Comparison of ENCODE assay signal across 17 mouse cellular contexts in genomic region chr9:31463190-31463589, GRCm38 (mm10). TPM values are rescaled to one million over a fixed set of nuclear protein-coding genes. Genes with fewer than 3 reads are reported as not detected.
DNase-seq lines count a peak whose midpoint lies in the region; ATAC-seq and TF ChIP-seq lines count a peak whose summit lies in the region.
"Had no signal": no experiment of that assay in that cellular context is flagged by ENCODE, and none has a peak within 500 bp of the region (broad histone marks: within the 10 kb centered on the region; RNA-seq: fewer than 3 reads in every experiment).

No protein-coding gene starts in this region.

- intact Hi-C loops in heart, postnatal 36 days (cut with DNase I), result no loop called here

- H3K36me3 ChIP-seq in forebrain, embryonic 14.5 days (ENCODE audit: control insufficient read depth, insufficient read depth, low read length), result no peaks in the 10 kb centered on the region
- no peaks in the 10 kb centered on the region for H3K36me3 ChIP-seq in forebrain, embryonic 13.5 days (ENCODE audit: poor library complexity, severe bottlenecking)
- no peaks in the 10 kb centered on the region for H3K36me3 ChIP-seq in heart, postnatal 0 days (replicated peaks; ENCODE audit: control insufficient read depth, insufficient read depth, low read length)
- no peaks in the 10 kb centered on the region for H3K36me3 ChIP-seq in midbrain, embryonic 15.5 days (replicated peaks)
- no peaks in the 10 kb centered on the region for H3K36me3 ChIP-seq in midbrain, embryonic 10.5 days
- no peaks in the 10 kb centered on the region for H3K36me3 ChIP-seq in stomach, postnatal 0 days (ENCODE audit: control insufficient read depth, insufficient read depth, low read length)

- H3K4me1 ChIP-seq in forebrain, embryonic 14.5 days (ENCODE audit: control insufficient read depth, insufficient read depth, low read length), result peaks cover 7% of the 10 kb centered on the region; the same call in 1 of the 2 replicates
- peaks cover 3% of the 10 kb centered on the region; the same call in 1 of the 2 replicates for H3K4me1 ChIP-seq in forebrain, embryonic 13.5 days
- H3K4me1 ChIP-seq in heart, postnatal 0 days (ENCODE audit: control insufficient read depth, insufficient read depth), result no peaks in the 10 kb centered on the region
- peaks cover 8% of the 10 kb centered on the region; the same call in 1 of the 2 replicates for H3K4me1 ChIP-seq in midbrain, embryonic 15.5 days
- peaks cover 13% of the 10 kb centered on the region for H3K4me1 ChIP-seq in midbrain, embryonic 10.5 days
- H3K4me1 ChIP-seq in stomach, postnatal 0 days (replicated peaks; ENCODE audit: control insufficient read depth, insufficient read depth), result no peaks in the 10 kb centered on the region

- 0 out of 2 replicates have a peak overlapping the region, but pooled peaks have one; percentile 31 for H3K4me2 ChIP-seq in forebrain, embryonic 14.5 days (ENCODE audit: low read length)
- H3K4me2 ChIP-seq in forebrain, embryonic 13.5 days, result no peak overlapping the region
- H3K4me2 ChIP-seq in heart, postnatal 0 days (ENCODE audit: low read depth, low read length), result peak overlapping the region; percentile 23; the same call in 1 of the 2 replicates
- H3K4me2 ChIP-seq in midbrain, embryonic 15.5 days, result peak overlapping the region; percentile 37; the same call in 1 of the 2 replicates
- H3K4me2 ChIP-seq in stomach, postnatal 0 days (replicated peaks; ENCODE audit: low read depth), result peak overlapping the region; percentile 52

- H3K27ac ChIP-seq in forebrain, embryonic 14.5 days (ENCODE audit: low read depth, low read length), result no peak overlapping the region
- no peak overlapping the region for H3K27ac ChIP-seq in forebrain, embryonic 13.5 days
- H3K27ac ChIP-seq in heart, postnatal 0 days (ENCODE audit: low read depth), result no peak overlapping the region
- H3K27ac ChIP-seq in midbrain, embryonic 15.5 days, result no peak overlapping the region
- H3K27ac ChIP-seq in midbrain, embryonic 10.5 days (replicated peaks), result no peak overlapping the region
- peak overlapping the region; percentile 65 for H3K27ac ChIP-seq in stomach, postnatal 0 days (replicated peaks)
- H3K27ac ChIP-seq: hindbrain, postnatal 0 days; left cerebral cortex, adult 2 months had no signal

- no peak overlapping the region for H3K4me3 ChIP-seq in forebrain, embryonic 14.5 days (ENCODE audit: low read depth, low read length)
- H3K4me3 ChIP-seq in forebrain, embryonic 13.5 days, result no peak overlapping the region
- H3K4me3 ChIP-seq in heart, postnatal 0 days (ENCODE audit: low read depth, low read length), result no peak overlapping the region
- H3K4me3 ChIP-seq in midbrain, embryonic 15.5 days, result no peak overlapping the region
- H3K4me3 ChIP-seq in midbrain, embryonic 10.5 days, result no peak overlapping the region; the same call in 1 of the 2 replicates
- peak overlapping the region; percentile 43 for H3K4me3 ChIP-seq in stomach, postnatal 0 days (ENCODE audit: low read depth, low read length)
- H3K4me3 ChIP-seq: erythroblast, embryonic 14.5 days; left cerebral cortex, adult 2 months had no signal

- H3K27me3 ChIP-seq in forebrain, embryonic 14.5 days (replicated peaks; ENCODE audit: control insufficient read depth, insufficient read depth, low read length), result peaks cover 18% of the 10 kb centered on the region
- peaks cover 31% of the 10 kb centered on the region for H3K27me3 ChIP-seq in forebrain, embryonic 13.5 days
- H3K27me3 ChIP-seq in heart, postnatal 0 days (ENCODE audit: control insufficient read depth, insufficient read depth, low read length), result peaks cover 36% of the 10 kb centered on the region
- peaks cover 16% of the 10 kb centered on the region for H3K27me3 ChIP-seq in midbrain, embryonic 15.5 days (replicated peaks)
- peaks cover 37% of the 10 kb centered on the region for H3K27me3 ChIP-seq in midbrain, embryonic 10.5 days (ENCODE audit: low read depth, poor library complexity, severe bottlenecking)
- H3K27me3 ChIP-seq in stomach, postnatal 0 days (ENCODE audit: control insufficient read depth, insufficient read depth, low read length), result no peaks in the 10 kb centered on the region

- TF ChIP-seq EP300 in heart, postnatal 0 days (IDR thresholded peaks at IDR 0.05; ENCODE audit: low read depth), result no peak
- no peak for TF ChIP-seq EP300 in stomach, postnatal 0 days (optimal IDR thresholded peaks at IDR 0.05)

- no peak overlapping the region for H3K9ac ChIP-seq in forebrain, embryonic 14.5 days (ENCODE audit: low read length)
- H3K9ac ChIP-seq in forebrain, embryonic 13.5 days, result no peak overlapping the region
- H3K9ac ChIP-seq in heart, postnatal 0 days (replicated peaks; ENCODE audit: low read depth, low read length), result no peak overlapping the region
- no peak overlapping the region for H3K9ac ChIP-seq in midbrain, embryonic 15.5 days
- H3K9ac ChIP-seq in stomach, postnatal 0 days (ENCODE audit: low read length), result peak overlapping the region; percentile 53

- 49% methylated on average over 9 of the region's 9 CpGs for WGBS in forebrain, embryonic 14.5 days
- WGBS in forebrain, embryonic 13.5 days, result 45% methylated on average over 9 of the region's 9 CpGs
- 38% methylated on average over 9 of the region's 9 CpGs for WGBS in heart, postnatal 0 days
- WGBS in midbrain, embryonic 15.5 days, result 52% methylated on average over 9 of the region's 9 CpGs
- WGBS in midbrain, embryonic 10.5 days, result 47% methylated on average over 9 of the region's 9 CpGs
- 44% methylated on average over 9 of the region's 9 CpGs for WGBS in stomach, postnatal 0 days

- ATAC-seq in forebrain, embryonic 14.5 days, result no peak
- no peak for ATAC-seq in forebrain, embryonic 13.5 days
- ATAC-seq in heart, postnatal 0 days (ENCODE audit: insufficient read depth, low read depth), result no peak
- no peak for ATAC-seq in midbrain, embryonic 15.5 days (replicated peaks)
- ATAC-seq in stomach, postnatal 0 days (ENCODE audit: low FRiP score, low TSS enrichment), result no peak
- ATAC-seq: hindbrain, postnatal 0 days; lung, postnatal 0 days had no signal

- no peaks in the 10 kb centered on the region for H3K9me3 ChIP-seq in forebrain, embryonic 14.5 days (replicated peaks; ENCODE audit: control insufficient read depth, low read length)
- no peaks in the 10 kb centered on the region for H3K9me3 ChIP-seq in forebrain, embryonic 13.5 days (replicated peaks)
- no peaks in the 10 kb centered on the region for H3K9me3 ChIP-seq in heart, postnatal 0 days (replicated peaks; ENCODE audit: control insufficient read depth, low read length)
- H3K9me3 ChIP-seq in midbrain, embryonic 15.5 days, result no peaks in the 10 kb centered on the region
- H3K9me3 ChIP-seq in midbrain, embryonic 10.5 days (replicated peaks), result no peaks in the 10 kb centered on the region
- no peaks in the 10 kb centered on the region for H3K9me3 ChIP-seq in stomach, postnatal 0 days (ENCODE audit: control insufficient read depth, low read length)

- no peak for DNase-seq in forebrain, embryonic 14.5 days (ENCODE audit: low spot score)
- no peak for DNase-seq in heart, postnatal 0 days (ENCODE audit: low spot score)
- DNase-seq in heart, postnatal 36 days, result no peak
- DNase-seq in midbrain, embryonic 10.5 days (ENCODE audit: low spot score), result no peak
- DNase-seq in stomach, postnatal 0 days (ENCODE audit: low spot score), result no peak
- no peak for DNase-seq in MN1 (ENCODE audit: low spot score)
- DNase-seq: cerebellum, adult 9-11 months; embryo, embryonic 11 days; liver; right cerebral cortex, postnatal 25 days had no signal

- TF ChIP-seq CTCF in heart, postnatal 0 days (IDR thresholded peaks at IDR 0.05; ENCODE audit: low read depth), result no peak
- 0 out of 2 replicates have a peak, but pooled peaks have one; percentile 15 for TF ChIP-seq CTCF in stomach, postnatal 0 days (IDR thresholded peaks at IDR 0.05; ENCODE audit: low read depth)

RNA-seq across cellular contexts. Expression of gene Tmem45b, which starts 1.1 kb away (rescaled TPM):
- polyA plus RNA-seq in forebrain, embryonic 14.5 days (2014; fragmentation: Nextera tagmentation; extraction: Ambion mirVana), result not detected in 2 replicates
- 0.14 TPM in 2 replicates for polyA plus RNA-seq in forebrain, embryonic 13.5 days (2015; fragmentation: Nextera tagmentation; extraction: Ambion mirVana)
- 1.5 and 21.7 TPM in 2 replicates for total RNA-seq in heart, postnatal 0 days (2014; rRNA removed; ENCODE audit: low replicate concordance)
- not detected in 2 replicates for polyA plus RNA-seq in heart, postnatal 0 days (2015; fragmentation: Nextera tagmentation; extraction: Ambion mirVana)
- 1 to 10 TPM in 1 of 2 experiments, not detected in 1; 1.6 TPM for total RNA-seq in heart, postnatal 36 days (2021)
- polyA plus RNA-seq in midbrain, embryonic 15.5 days (2015; fragmentation: Nextera tagmentation; extraction: Ambion mirVana), result 0.18 and 0.26 TPM in 2 replicates
- not detected in 2 replicates for polyA plus RNA-seq in midbrain, embryonic 10.5 days (2016; fragmentation: Nextera tagmentation; extraction: Ambion mirVana)
- polyA plus RNA-seq in stomach, postnatal 0 days (2015; fragmentation: Nextera tagmentation; extraction: Ambion mirVana), result 106 and 110 TPM in 2 replicates
- total RNA-seq: hindbrain, postnatal 0 days; layer of hippocampus, adult 18-20 months; left cerebral cortex, adult 2 months had no signal
- polyA plus RNA-seq: erythroblast, embryonic 14.5 days had no signal

Comparison
In these comparisons a context has a peak if more than half of its experiments do, and no peak if none do; other contexts are left out.
1. RNA of gene Tmem45b, which starts 1.1 kb away (polyA plus RNA-seq): 106 to 110 TPM in stomach, postnatal 0 days; 0.18 to 0.26 TPM in midbrain, embryonic 15.5 days, 0.14 TPM in forebrain, embryonic 13.5 days, not detected in heart, postnatal 0 days, not detected in forebrain, embryonic 14.5 days and not detected in midbrain, embryonic 10.5 days; every median in the first group is over 10 times any median in the second.